ENCODE assay signal across 16 mouse cellular contexts in the genomic region with DNA sequence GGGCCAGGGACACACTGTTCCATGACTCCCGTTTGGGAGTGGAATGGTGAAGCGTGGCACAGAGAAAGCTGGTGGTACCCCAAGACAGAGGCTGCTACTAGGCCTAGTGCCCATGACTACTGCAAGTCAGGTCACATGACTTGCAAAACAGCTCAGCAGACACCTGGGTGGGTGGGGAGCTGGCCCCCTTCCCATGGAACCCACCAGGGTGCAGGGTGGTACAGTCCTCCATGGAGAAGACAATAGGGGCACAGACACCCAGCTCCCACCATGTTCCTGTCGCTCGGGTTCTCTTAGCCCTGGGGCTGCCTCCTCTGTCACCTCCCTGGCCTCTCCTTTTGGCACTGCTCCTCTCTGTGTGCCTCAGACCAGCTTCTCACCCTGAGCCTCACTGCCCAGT. TPM values are rescaled to one million over a fixed set of nuclear protein-coding genes. Genes with fewer than 3 reads are reported as not detected.
A peak's percentile ranks its signal among the peaks of the same experiment; 100 is the strongest.
DNase-seq lines count a peak whose midpoint lies in the region; ATAC-seq and TF ChIP-seq lines count a peak whose summit lies in the region.
"Had no signal": no experiment of that assay in that cellular context is flagged by ENCODE, and none has a peak within 500 bp of the region (broad histone marks: within the 10 kb centered on the region; RNA-seq: fewer than 3 reads in every experiment).

No protein-coding gene starts in this region.

- H3K4me1 ChIP-seq in hindbrain, embryonic 12.5 days: peaks cover 40% of the 10 kb centered on the region
- H3K4me1 ChIP-seq in hindbrain, embryonic 16.5 days (ENCODE audit: control insufficient read depth, insufficient read depth, low read depth, low read length): peaks cover 44% of the 10 kb centered on the region
- no peaks in the 10 kb centered on the region for H3K4me1 ChIP-seq in MEL (ENCODE audit: control insufficient read depth in 1 of 2, insufficient read depth in 2 of 2, low read length in 2 of 2)
- peaks cover 16% of the 10 kb centered on the region for H3K4me1 ChIP-seq in embryonic facial prominence, embryonic 13.5 days

- 0 out of 2 replicates have a peak overlapping the region, but pooled peaks have one; percentile 65 for H3K4me3 ChIP-seq in hindbrain, embryonic 12.5 days
- H3K4me3 ChIP-seq in hindbrain, embryonic 16.5 days (ENCODE audit: low read length): no peak overlapping the region
- no peak overlapping the region for H3K4me3 ChIP-seq in MEL (ENCODE audit: control insufficient read depth in 1 of 2, insufficient read depth in 1 of 2, low read depth in 2 of 2, low read length in 2 of 2)
- no peak overlapping the region for H3K4me3 ChIP-seq in embryonic facial prominence, embryonic 13.5 days

- no peak for TF ChIP-seq RAD21 in MEL (IDR thresholded peaks at IDR 0.05; ENCODE audit: low read depth, low read length)

- no peak for TF ChIP-seq CTCF in MEL (IDR thresholded peaks at IDR 0.05 in 2 of 3, conservative IDR thresholded peaks at IDR 0.05 in 1 of 3; ENCODE audit: control insufficient read depth in 1 of 3, insufficient read depth in 1 of 3, low read depth in 2 of 3, low read length in 3 of 3, poor library complexity in 1 of 3, severe bottlenecking in 1 of 3)

- H3K79me2 ChIP-seq in MEL (ENCODE audit: control insufficient read depth, insufficient read depth, low read length, poor library complexity): no peaks in the 10 kb centered on the region

- H3K27me3 ChIP-seq in hindbrain, embryonic 12.5 days: peaks cover 6% of the 10 kb centered on the region; the same call in 1 of the 2 replicates
- H3K27me3 ChIP-seq in hindbrain, embryonic 16.5 days (replicated peaks; ENCODE audit: control insufficient read depth, insufficient read depth, low read length): no peaks in the 10 kb centered on the region
- peaks cover 0 to 3% of the 10 kb centered on the region in 2 experiments; a peak in 3 of 4 replicates for H3K27me3 ChIP-seq in MEL (ENCODE audit: control insufficient read depth in 1 of 2, insufficient read depth in 2 of 2, low read length in 2 of 2)
- peaks cover 34% of the 10 kb centered on the region for H3K27me3 ChIP-seq in embryonic facial prominence, embryonic 13.5 days

- peak overlapping the region; percentile 89; the same call in 1 of the 2 replicates for H3K4me2 ChIP-seq in hindbrain, embryonic 12.5 days (replicated peaks)
- H3K4me2 ChIP-seq in hindbrain, embryonic 16.5 days (ENCODE audit: low read length): no peak overlapping the region; the same call in 1 of the 2 replicates
- peak overlapping the region; percentile 99 for H3K4me2 ChIP-seq in embryonic facial prominence, embryonic 13.5 days

- DNase-seq in cerebellum, adult 9-10 months: peak; percentile 68
- no peak for DNase-seq in cerebellum, adult 8-10 months
- DNase-seq in MEL (ENCODE audit: low read depth, low spot score): no peak
- no peak for DNase-seq in thymus, postnatal 4 days
- DNase-seq in lung, postnatal 25 days (ENCODE audit: low spot score): no peak
- DNase-seq: adrenal gland, adult 8-10 months; kidney, adult 18-20 months; kidney, postnatal 36 days; layer of hippocampus, postnatal 36 days; liver, postnatal 0 days; right cerebral cortex, postnatal 25 days; thymus, adult 2 months had no signal

- 75% methylated on average over 4 of the region's 4 CpGs for WGBS in hindbrain, embryonic 12.5 days
- 79% methylated on average over 4 of the region's 4 CpGs for WGBS in hindbrain, embryonic 16.5 days
- 71% methylated on average over 4 of the region's 4 CpGs for WGBS in embryonic facial prominence, embryonic 13.5 days

- no peaks in the 10 kb centered on the region for H3K9me3 ChIP-seq in hindbrain, embryonic 12.5 days (replicated peaks)
- no peaks in the 10 kb centered on the region for H3K9me3 ChIP-seq in hindbrain, embryonic 16.5 days (ENCODE audit: control insufficient read depth, low read length)
- H3K9me3 ChIP-seq in MEL (replicated peaks; ENCODE audit: insufficient read depth, low read length): no peaks in the 10 kb centered on the region
- no peaks in the 10 kb centered on the region for H3K9me3 ChIP-seq in embryonic facial prominence, embryonic 13.5 days

- H3K36me3 ChIP-seq in hindbrain, embryonic 12.5 days: peaks cover 6% of the 10 kb centered on the region
- peaks cover 7% of the 10 kb centered on the region; the same call in 1 of the 2 replicates for H3K36me3 ChIP-seq in hindbrain, embryonic 16.5 days (ENCODE audit: control insufficient read depth, insufficient read depth, low read length)
- H3K36me3 ChIP-seq in MEL (ENCODE audit: control insufficient read depth in 1 of 2, insufficient read depth in 2 of 2, low read length in 2 of 2): no peaks in the 10 kb centered on the region
- H3K36me3 ChIP-seq in embryonic facial prominence, embryonic 13.5 days: no peaks in the 10 kb centered on the region

- no peak for TF ChIP-seq POLR2A in MEL (IDR thresholded peaks at IDR 0.05; ENCODE audit: control insufficient read depth in 1 of 2, insufficient read depth in 1 of 2, low read depth in 1 of 2, low read length in 2 of 2, poor library complexity in 1 of 2)

- H3K27ac ChIP-seq in hindbrain, embryonic 12.5 days: no peak overlapping the region
- no peak overlapping the region; the same call in 1 of the 2 replicates for H3K27ac ChIP-seq in hindbrain, embryonic 16.5 days (ENCODE audit: low read depth, low read length)
- H3K27ac ChIP-seq in MEL (ENCODE audit: control insufficient read depth, low read depth, low read length): no peak overlapping the region
- H3K27ac ChIP-seq in embryonic facial prominence, embryonic 13.5 days: no peak overlapping the region

- H3K9ac ChIP-seq in hindbrain, embryonic 12.5 days: no peak overlapping the region
- no peak overlapping the region for H3K9ac ChIP-seq in hindbrain, embryonic 16.5 days (ENCODE audit: low read depth, low read length)
- H3K9ac ChIP-seq in MEL (ENCODE audit: control insufficient read depth, low read depth, low read length, poor library complexity, severe bottlenecking): no peak overlapping the region
- H3K9ac ChIP-seq in embryonic facial prominence, embryonic 13.5 days: no peak overlapping the region
- H3K9ac ChIP-seq: liver, postnatal 0 days had no signal

- TF ChIP-seq EP300 in MEL (IDR thresholded peaks at IDR 0.05; ENCODE audit: low read depth in 1 of 2, low read length in 2 of 2): no peak

- ATAC-seq in hindbrain, embryonic 12.5 days (ENCODE audit: low FRiP score): no peak
- ATAC-seq in hindbrain, embryonic 16.5 days: no peak; the same call in 1 of the 2 replicates
- no peak for ATAC-seq in embryonic facial prominence, embryonic 13.5 days (ENCODE audit: insufficient number of reproducible peaks, insufficient read depth, low FRiP score, low TSS enrichment, low read depth)

TF ChIP-seq in MEL, 35 proteins besides CTCF, POLR2A, EP300 and RAD21:
- no peak for TF ChIP-seq ETS1 (IDR thresholded peaks at IDR 0.05; ENCODE audit: low read depth, low read length)
- 0 out of 2 replicates have a peak, but pooled peaks have one; percentile 14 for TF ChIP-seq USF1 (IDR thresholded peaks at IDR 0.05; ENCODE audit: low read depth, low read length)

RNA-seq across cellular contexts. Expression of a gene that starts 13.9 kb away (rescaled TPM):
- polyA plus RNA-seq in hindbrain, embryonic 12.5 days (2016; fragmentation: Nextera tagmentation; extraction: Ambion mirVana): 20.1 and 21.9 TPM in 2 replicates
- polyA plus RNA-seq in hindbrain, embryonic 16.5 days (2015; fragmentation: Nextera tagmentation; extraction: Ambion mirVana): 28.0 and 30.6 TPM in 2 replicates
- total RNA-seq in MEL (2012; rRNA removed): 37.8 and 42.0 TPM in 2 replicates
- polyA plus RNA-seq in MEL (2012; ENCODE audit: insufficient read depth in 1 of 2, insufficient read length in 2 of 2, low read depth in 1 of 2, low replicate concordance in 2 of 2, missing spikeins in 1 of 2): 10 to 100 TPM in 1 of 2 experiments, not detected in 1; 78.4 TPM
- polyA plus RNA-seq in embryonic facial prominence, embryonic 13.5 days (2015; fragmentation: Nextera tagmentation; extraction: Ambion mirVana): 20.3 and 21.0 TPM in 2 replicates

RNA-seq across cellular contexts. Expression of a gene that starts 25.0 kb away (rescaled TPM):
- 97.1 and 99.0 TPM in 2 replicates for polyA plus RNA-seq in hindbrain, embryonic 12.5 days (2016; fragmentation: Nextera tagmentation; extraction: Ambion mirVana)
- polyA plus RNA-seq in hindbrain, embryonic 16.5 days (2015; fragmentation: Nextera tagmentation; extraction: Ambion mirVana): 571 and 665 TPM in 2 replicates
- 0.15 TPM in 1 of 2 replicates, not detected in the other for total RNA-seq in MEL (2012; rRNA removed)
- polyA plus RNA-seq in MEL (2012; ENCODE audit: insufficient read depth in 1 of 2, insufficient read length in 2 of 2, low read depth in 1 of 2, low replicate concordance in 2 of 2, missing spikeins in 1 of 2): under 1 TPM in 1 of 2 experiments, not detected in 1; 0.28 TPM
- 16.2 and 18.0 TPM in 2 replicates for polyA plus RNA-seq in embryonic facial prominence, embryonic 13.5 days (2015; fragmentation: Nextera tagmentation; extraction: Ambion mirVana)
- total RNA-seq: monocyte, adult 5-6 weeks had no signal

Comparison
In these comparisons a context has a peak if more than half of its experiments do, and no peak if none do; other contexts are left out.
1. RNA of a gene that starts 25.0 kb away (polyA plus RNA-seq): 571 to 665 TPM in hindbrain, embryonic 16.5 days, 97.1 to 99.0 TPM in hindbrain, embryonic 12.5 days and 16.2 to 18.0 TPM in embryonic facial prominence, embryonic 13.5 days; 0.28 TPM in MEL; every median in the first group is over 10 times any median in the second.